Mouse (Mus musculus) limb, embryonic 14.5 days (tissue): ENCODE measurements around the gene Rrbp1. TPM values are rescaled to one million over a fixed set of nuclear protein-coding genes. Genes with fewer than 3 reads are reported as not detected.

Source experiments
- ATAC-seq: fragments of 200-750 bp; cut with Nextera tagmentation; 2 replicates; pipeline ENCODE4 v1.8.0; 2017; ENCODE audit warnings: low read depth, moderate number of reproducible peaks, moderate TSS enrichment; ENCODE audit not compliant: low FRiP score
- DNase-seq: peaks from one replicate; pipeline ENCODE4 v3.0.0-alpha.2; 2015; ENCODE audit warnings: low spot score
- H3K27ac ChIP-seq: fragments of 300-500 bp; sonication (generic); replicated peaks from 2 replicates; pipeline ENCODE4 v1.5.1; 2014; ENCODE audit warnings: low read depth, mild to moderate bottlenecking, low read length, moderate library complexity, mixed read lengths
- H3K27me3 ChIP-seq: fragments of 300-500 bp; sonication (generic); 2 replicates; pipeline ENCODE4 v1.6.1; 2014; ENCODE audit warnings: low read length, mixed read lengths; ENCODE audit not compliant: control insufficient read depth, insufficient read depth
- H3K36me3 ChIP-seq: fragments of 300-500 bp; sonication (generic); 2 replicates; pipeline ENCODE4 v1.6.1; 2014; ENCODE audit warnings: mild to moderate bottlenecking, low read length, moderate library complexity, mixed read lengths; ENCODE audit not compliant: control insufficient read depth, insufficient read depth
- H3K4me1 ChIP-seq: fragments of 300-500 bp; sonication (generic); 2 replicates; pipeline ENCODE4 v1.6.1; 2014; ENCODE audit warnings: antibody characterized with exemption, low read length, mixed read lengths; ENCODE audit not compliant: control insufficient read depth, insufficient read depth
- H3K4me2 ChIP-seq: fragments of 300-500 bp; sonication (generic); replicated peaks from 2 replicates; pipeline ENCODE4 v1.6.1; 2014; ENCODE audit warnings: low read depth, mild to moderate bottlenecking, low read length, moderate library complexity; ENCODE audit not compliant: severe bottlenecking
- H3K4me3 ChIP-seq: fragments of 300-500 bp; sonication (generic); replicated peaks from 2 replicates; pipeline ENCODE4 v1.5.1; 2014; ENCODE audit warnings: low read length
- H3K9ac ChIP-seq: fragments of 300-500 bp; sonication (generic); 2 replicates; pipeline ENCODE4 v1.6.1; 2014; ENCODE audit warnings: mild to moderate bottlenecking, low read depth, low read length, moderate library complexity; ENCODE audit not compliant: severe bottlenecking
- H3K9me3 ChIP-seq: fragments of 300-500 bp; sonication (generic); 2 replicates; pipeline ENCODE4 v1.6.1; 2016; ENCODE audit warnings: low read length; ENCODE audit not compliant: control insufficient read depth
- POLR2A ChIP-seq: fragments of 200-500 bp; IDR thresholded peaks from 2 replicates; pipeline ENCODE4 v1.8.0; 2012; ENCODE audit warnings: inconsistent platforms, mild to moderate bottlenecking, moderate library complexity, borderline replicate concordance; ENCODE audit not compliant: insufficient read depth, insufficient read length; ENCODE audit errors: extremely low read depth
- WGBS: fragments of 180-500 bp; shearing (Covaris S2); extraction: QIAGEN DNeasy Blood & Tissue Kit; methylation state at CpG from one replicate; pipeline ENCODE4 v1.1.7; 2014; 5-methylcytosine and 5-hydroxymethylcytosine counted together
- polyA plus RNA-seq, 2 experiments: library from polyadenylated mRNA; depleted of rRNA in 1 of 2; stranded (reverse) in 1 of 2; unstranded in 1 of 2; fragments of >200 nt; fragmentation: Nextera tagmentation in 1 of 2; extraction: Ambion mirVana in 1 of 2; gene quantifications; 2 replicates each; pipeline versions ENCODE4 v1.2.1 to v1.2.3; 2012 to 2014

Rrbp1 gene
- polyA plus RNA-seq, 2 experiments, result 200 to 325 TPM

DNA sequence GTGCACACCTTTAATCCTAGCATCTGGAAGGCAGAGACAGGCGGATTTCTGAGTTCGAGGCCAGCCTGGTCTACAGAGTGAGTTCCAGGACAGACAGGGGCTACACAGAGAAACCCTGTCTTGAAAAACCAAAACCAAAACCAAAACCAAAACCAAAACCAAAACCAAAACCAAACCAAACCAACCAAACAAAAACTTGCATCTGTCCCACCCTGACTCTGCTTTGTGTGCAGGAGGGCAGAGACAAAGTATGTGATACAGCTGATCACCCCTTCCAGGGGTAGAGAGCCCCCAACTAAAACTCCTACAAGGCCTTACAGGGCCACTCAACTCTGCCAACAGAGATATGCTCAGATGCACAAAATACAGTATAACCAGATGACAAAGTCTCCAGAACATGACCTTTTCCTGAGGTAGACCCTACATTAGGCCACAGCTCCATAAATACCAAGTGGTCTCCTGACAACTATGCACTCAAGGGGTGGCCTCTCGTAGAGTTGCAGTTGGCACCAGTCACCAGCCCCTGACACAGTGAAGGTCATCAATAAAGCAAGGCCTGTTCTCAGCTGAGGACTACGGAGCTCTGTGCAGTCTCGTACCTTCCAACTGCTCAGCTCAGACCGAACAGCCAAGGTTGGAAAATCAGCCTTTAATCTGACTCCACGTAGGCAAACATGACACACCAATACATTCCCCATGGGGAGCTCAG is 18.9 kb downstream of the Rrbp1 start:
- no peak overlapping the region for H3K4me3 ChIP-seq
- H3K27ac ChIP-seq, result no peak overlapping the region
- H3K9ac ChIP-seq, result no peak overlapping the region
- no peak for DNase-seq
- no peaks in the 10 kb centered on the region for H3K9me3 ChIP-seq
- H3K36me3 ChIP-seq, result peaks cover 30% of the 10 kb centered on the region
- no peak for TF ChIP-seq POLR2A
- no peaks in the 10 kb centered on the region for H3K27me3 ChIP-seq
- H3K4me1 ChIP-seq, result peaks cover 3% of the 10 kb centered on the region; the same call in 1 of the 2 replicates
- no peak for ATAC-seq
- H3K4me2 ChIP-seq, result no peak overlapping the region
- 83% methylated on average over 7 of the region's 7 CpGs for WGBS

DNA sequence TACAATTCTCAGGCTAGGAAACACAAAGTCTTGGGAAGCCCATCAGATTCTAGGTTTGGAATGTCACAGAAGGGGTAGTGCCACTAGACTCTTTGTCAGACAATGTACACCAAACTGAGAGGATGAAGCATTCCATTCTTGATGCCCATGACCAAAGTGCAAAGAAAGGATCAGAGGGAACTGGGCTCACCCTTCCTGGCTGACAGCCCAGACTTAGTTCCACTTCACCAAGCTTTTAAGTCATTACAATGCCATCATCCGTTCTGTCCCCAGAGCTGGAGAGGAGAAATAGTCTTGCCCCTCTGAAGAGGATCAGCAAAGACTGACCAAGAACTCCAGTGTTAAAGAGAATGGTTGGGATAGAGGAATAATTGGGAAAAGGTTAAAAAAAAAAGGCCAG is 20.1 kb downstream of the Rrbp1 start:
- ATAC-seq (no peak), DNase-seq (no peak)
- Histone ChIP-seq H3K36me3 (peaks cover 38% of the 10 kb centered on the region), H3K4me2 (no peak overlapping the region), H3K9me3 (no peaks in the 10 kb centered on the region), H3K9ac (no peak overlapping the region), H3K4me1 (peaks cover 3% of the 10 kb centered on the region; the same call in 1 of the 2 replicates), H3K27me3 (no peaks in the 10 kb centered on the region), H3K4me3 (no peak overlapping the region), H3K27ac (no peak overlapping the region)
- 66% methylated on average over 1 of the region's 1 CpGs for WGBS
- TF ChIP-seq POLR2A, result no peak

DNA sequence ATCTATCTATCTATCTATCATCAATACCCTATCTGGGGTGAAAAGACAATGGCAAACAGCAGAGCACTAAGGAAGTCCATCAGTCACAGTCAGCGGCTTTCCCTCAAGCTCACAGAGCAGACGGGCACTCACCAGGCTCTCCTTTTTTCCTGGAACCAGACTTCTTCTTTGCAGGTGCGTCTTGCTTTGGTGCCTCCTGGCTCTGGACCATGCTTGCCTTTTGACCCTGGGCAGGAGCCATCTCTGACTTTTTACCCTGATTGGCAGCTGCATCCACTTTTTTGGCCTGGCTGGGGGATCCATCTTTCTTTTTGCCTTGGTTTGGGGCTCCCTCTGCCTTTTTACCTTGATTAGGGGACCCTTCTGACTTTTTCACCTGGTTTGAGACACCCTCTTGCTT is 23.0 kb downstream of the Rrbp1 start:
- TF ChIP-seq POLR2A, result no peak
- 88% methylated on average over 3 of the region's 3 CpGs for WGBS
- Histone ChIP-seq H3K27me3 (no peaks in the 10 kb centered on the region), H3K4me2 (no peak overlapping the region), H3K36me3 (peaks cover 60% of the 10 kb centered on the region), H3K9me3 (no peaks in the 10 kb centered on the region), H3K4me3 (no peak overlapping the region), H3K4me1 (no peaks in the 10 kb centered on the region), H3K27ac (no peak overlapping the region), H3K9ac (no peak overlapping the region)
- ATAC-seq (no peak), DNase-seq (no peak)

DNA sequence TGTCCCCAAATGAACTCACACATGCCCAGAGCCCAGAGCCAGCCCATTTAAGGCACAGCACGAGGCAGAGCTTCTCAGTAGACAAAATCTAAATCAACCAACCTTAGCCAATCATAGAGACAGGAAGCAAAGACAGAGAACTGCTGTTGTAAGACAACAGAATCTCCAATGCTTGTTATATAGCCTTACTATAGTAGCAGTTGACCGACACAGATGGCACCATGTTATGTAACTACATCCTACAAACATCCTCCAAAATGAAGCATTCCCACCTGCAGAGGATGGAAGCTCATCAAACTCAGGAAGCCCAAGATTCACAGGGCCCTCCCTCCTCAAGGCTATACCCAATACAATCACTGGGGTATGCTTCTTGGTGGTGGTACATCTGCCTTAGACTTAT is 23.6 kb downstream of the Rrbp1 start:
- no peak overlapping the region for H3K4me3 ChIP-seq
- H3K27ac ChIP-seq, result no peak overlapping the region; the same call in 1 of the 2 replicates
- H3K9me3 ChIP-seq, result no peaks in the 10 kb centered on the region
- no peak overlapping the region for H3K9ac ChIP-seq
- WGBS, result 82% methylated on average over 2 of the region's 2 CpGs
- no peak for TF ChIP-seq POLR2A
- no peak overlapping the region for H3K4me2 ChIP-seq
- ATAC-seq (no peak), DNase-seq (no peak)
- H3K4me1 ChIP-seq, result no peaks in the 10 kb centered on the region
- no peaks in the 10 kb centered on the region for H3K27me3 ChIP-seq
- peaks cover 66% of the 10 kb centered on the region for H3K36me3 ChIP-seq

DNA sequence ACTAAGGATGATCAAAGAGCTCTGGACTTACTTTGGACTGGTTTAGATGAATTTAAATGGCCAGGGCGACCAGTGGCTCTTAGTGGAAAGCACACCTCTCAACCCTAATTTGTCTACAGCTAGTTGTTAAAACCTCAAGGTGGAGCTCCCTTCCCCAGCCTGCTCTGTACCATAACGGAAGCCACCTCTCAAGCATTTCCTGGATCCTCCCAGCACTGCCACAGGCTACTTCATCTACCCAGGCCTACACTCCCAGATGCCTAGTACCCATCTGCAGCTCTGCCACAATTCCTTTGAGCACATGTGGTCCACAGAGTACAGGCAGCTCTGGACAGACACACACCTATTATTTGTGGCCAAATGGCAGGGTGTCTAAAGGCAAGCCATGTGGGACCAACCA is 27.6 kb downstream of the Rrbp1 start:
- WGBS, result 49% methylated on average over 2 of the region's 2 CpGs
- peaks cover 81% of the 10 kb centered on the region for H3K36me3 ChIP-seq
- DNase-seq (no peak), ATAC-seq (no peak)
- H3K4me3 ChIP-seq, result no peak overlapping the region
- no peak for TF ChIP-seq POLR2A
- H3K27ac ChIP-seq, result no peak overlapping the region
- H3K4me2 ChIP-seq, result no peak overlapping the region
- no peaks in the 10 kb centered on the region for H3K27me3 ChIP-seq
- no peaks in the 10 kb centered on the region for H3K9me3 ChIP-seq
- H3K4me1 ChIP-seq, result no peaks in the 10 kb centered on the region
- H3K9ac ChIP-seq, result no peak overlapping the region
